In genomic region chr6:100834489-100835160, GRCm38 (mm10) we compare ENCODE assay signal across 8 mouse cellular contexts. TPM values are rescaled to one million over a fixed set of nuclear protein-coding genes. Genes with fewer than 3 reads are reported as not detected.
DNase-seq lines count a peak whose midpoint lies in the region; ATAC-seq and TF ChIP-seq lines count a peak whose summit lies in the region.

No protein-coding gene starts in this region.

- H3K4me3 ChIP-seq in heart, embryonic 14.5 days (ENCODE audit: control insufficient read depth in 1 of 2, insufficient read depth in 1 of 2, low read depth in 1 of 2, low read length in 2 of 2), result peak overlapping the region; percentile 70 to 75
- peak overlapping the region; percentile 68 for H3K4me3 ChIP-seq in bone marrow, adult 2 months (replicated peaks; ENCODE audit: control insufficient read depth, low read depth, low read length)
- H3K4me3 ChIP-seq in hindbrain, embryonic 12.5 days, result peak overlapping the region; percentile 90
- peak overlapping the region; percentile 86 for H3K4me3 ChIP-seq in midbrain, embryonic 15.5 days

- H3K27me3 ChIP-seq in heart, embryonic 14.5 days (ENCODE audit: control insufficient read depth, insufficient read depth, low read length), result no peaks in the 10 kb centered on the region
- H3K27me3 ChIP-seq in hindbrain, embryonic 12.5 days, result no peaks in the 10 kb centered on the region
- H3K27me3 ChIP-seq in midbrain, embryonic 15.5 days (replicated peaks), result no peaks in the 10 kb centered on the region

- peak overlapping the region in 1 of 2 experiments; percentile 91; a peak in 2 of 4 replicates for H3K27ac ChIP-seq in heart, embryonic 14.5 days (replicated peaks in 1 of 2; ENCODE audit: control insufficient read depth in 1 of 2, insufficient read depth in 1 of 2, low read depth in 2 of 2, low read length in 2 of 2)
- no peak overlapping the region for H3K27ac ChIP-seq in bone marrow, adult 2 months (ENCODE audit: control insufficient read depth, insufficient read depth, low read depth, low read length, poor library complexity)
- no peak overlapping the region for H3K27ac ChIP-seq in hindbrain, embryonic 12.5 days
- H3K27ac ChIP-seq in midbrain, embryonic 15.5 days, result peak overlapping the region; percentile 90

- DNase-seq in heart, adult 9 months (ENCODE audit: low spot score in 2 of 2), result no peak
- no peak for DNase-seq in gastrocnemius, adult 18-20 months (ENCODE audit: low spot score)
- DNase-seq in left cerebral cortex, postnatal 14 days (ENCODE audit: low spot score in 2 of 2), result no peak

- intact Hi-C loops in left cerebral cortex, postnatal 14 days (cut with DNase I), result loop anchor here (5.0 to 10.0 kb wide), 2 partner anchors 130 to 157 kb away; partner anchors contain the start of gene Gxylt2

- no peak for TF ChIP-seq CTCF in bone marrow, adult 2 months (IDR thresholded peaks at IDR 0.05; ENCODE audit: control insufficient read depth, insufficient read depth, low read length)

- peaks cover 45% of the 10 kb centered on the region for H3K36me3 ChIP-seq in heart, embryonic 14.5 days (ENCODE audit: control insufficient read depth, insufficient read depth, low read length)
- peaks cover 38% of the 10 kb centered on the region for H3K36me3 ChIP-seq in hindbrain, embryonic 12.5 days
- H3K36me3 ChIP-seq in midbrain, embryonic 15.5 days (replicated peaks), result peaks cover 8% of the 10 kb centered on the region; the same call in 1 of the 2 replicates

- TF ChIP-seq POLR2A in bone marrow, adult 2 months (IDR thresholded peaks at IDR 0.05; ENCODE audit: borderline replicate concordance, control insufficient read depth, low read depth, low read length), result no peak

- no peak for ATAC-seq in heart, embryonic 14.5 days (ENCODE audit: insufficient number of reproducible peaks, insufficient read depth, low FRiP score, low read depth)
- ATAC-seq in hindbrain, embryonic 12.5 days (ENCODE audit: low FRiP score), result no peak
- no peak for ATAC-seq in midbrain, embryonic 15.5 days (replicated peaks)
- no peak for ATAC-seq in granulocyte monocyte progenitor cell, adult 5-6 weeks (replicated peaks; ENCODE audit: poor library complexity, severe bottlenecking)

- peak overlapping the region; percentile 64 for H3K4me2 ChIP-seq in heart, embryonic 14.5 days (ENCODE audit: low read length)
- peak overlapping the region; percentile 53 for H3K4me2 ChIP-seq in hindbrain, embryonic 12.5 days (replicated peaks)
- peak overlapping the region; percentile 50 for H3K4me2 ChIP-seq in midbrain, embryonic 15.5 days

- WGBS in heart, embryonic 14.5 days, result 21% methylated on average over 9 of the region's 9 CpGs
- WGBS in bone marrow, adult 2 months, result 41% methylated on average over 9 of the region's 9 CpGs
- WGBS in hindbrain, embryonic 12.5 days, result 36% methylated on average over 9 of the region's 9 CpGs
- 38% methylated on average over 9 of the region's 9 CpGs for WGBS in midbrain, embryonic 15.5 days

- peaks cover 0 to 15% of the 10 kb centered on the region in 2 experiments; a peak in 1 of 4 replicates for H3K4me1 ChIP-seq in heart, embryonic 14.5 days (ENCODE audit: control insufficient read depth in 2 of 2, insufficient read depth in 2 of 2, low read length in 2 of 2)
- no peaks in the 10 kb centered on the region; the same call in 1 of the 2 replicates for H3K4me1 ChIP-seq in bone marrow, adult 2 months (ENCODE audit: control insufficient read depth, insufficient read depth, low read length)
- peaks cover 24% of the 10 kb centered on the region for H3K4me1 ChIP-seq in hindbrain, embryonic 12.5 days
- H3K4me1 ChIP-seq in midbrain, embryonic 15.5 days, result peaks cover 41% of the 10 kb centered on the region

- no peaks in the 10 kb centered on the region for H3K9me3 ChIP-seq in heart, embryonic 14.5 days (ENCODE audit: control insufficient read depth, low read length)
- H3K9me3 ChIP-seq in hindbrain, embryonic 12.5 days (replicated peaks), result no peaks in the 10 kb centered on the region
- H3K9me3 ChIP-seq in midbrain, embryonic 15.5 days, result no peaks in the 10 kb centered on the region

- H3K9ac ChIP-seq in heart, embryonic 14.5 days (ENCODE audit: low read length), result peak overlapping the region; percentile 91
- peak overlapping the region; percentile 87; the same call in 1 of the 2 replicates for H3K9ac ChIP-seq in hindbrain, embryonic 12.5 days
- H3K9ac ChIP-seq in midbrain, embryonic 15.5 days, result peak overlapping the region; percentile 72

RNA-seq across cellular contexts. Expression of gene Ppp4r2, which starts 1.2 kb away (rescaled TPM):
- polyA plus RNA-seq in heart, embryonic 14.5 days (2014; fragmentation: Nextera tagmentation; extraction: Ambion mirVana), result 21.1 and 24.1 TPM in 2 replicates
- 25.5 and 33.5 TPM in 2 replicates for polyA plus RNA-seq in bone marrow, adult 2 months (2011; ENCODE audit: insufficient read depth, insufficient read length, low replicate concordance, missing spikeins)
- polyA plus RNA-seq in hindbrain, embryonic 12.5 days (2016; fragmentation: Nextera tagmentation; extraction: Ambion mirVana), result 27.2 and 29.1 TPM in 2 replicates
- polyA plus RNA-seq in midbrain, embryonic 15.5 days (2015; fragmentation: Nextera tagmentation; extraction: Ambion mirVana), result 17.5 and 18.8 TPM in 2 replicates
- 10 to 100 TPM; 58.6 to 64.4 TPM for total RNA-seq in gastrocnemius, adult 18-20 months (2021)
- total RNA-seq in granulocyte monocyte progenitor cell, adult 5-6 weeks (2014; fragmentation: Nextera tagmentation), result 36.4 and 46.1 TPM in 2 replicates
- total RNA-seq in granulocyte monocyte progenitor cell, adult 5-6 weeks (2017), result 67.6 and 81.8 TPM in 2 replicates
- total RNA-seq in left cerebral cortex, postnatal 14 days (2021), result 10 to 100 TPM; 65.1 to 70.8 TPM
